Mouse (Mus musculus): Measurements from ENCODE around the gene Fam187a. TPM values are rescaled to one million over a fixed set of nuclear protein-coding genes. Genes with fewer than 3 reads are reported as not detected.

The Fam187a gene
- polyA plus RNA-seq, 1 experiment, result not detected

- Histone ChIP-seq H3K27ac (ENCODE audit: insufficient read depth, low read length) (no peak overlapping the region), H3K4me1 (ENCODE audit: control insufficient read depth, insufficient read depth, low read length) (no peaks in the 10 kb centered on the region), H3K36me3 (ENCODE audit: control insufficient read depth, insufficient read depth, low read length, poor library complexity, severe bottlenecking) (peaks cover 68% of the 10 kb centered on the region), H3K9ac (ENCODE audit: low read depth, poor library complexity, severe bottlenecking) (no peak overlapping the region), H3K27me3 (ENCODE audit: control insufficient read depth, insufficient read depth, low read length, poor library complexity, severe bottlenecking) (no peaks in the 10 kb centered on the region), H3K9me3 (replicated peaks; ENCODE audit: control insufficient read depth, insufficient read depth, low read length, poor library complexity, severe bottlenecking) (no peaks in the 10 kb centered on the region), H3K4me3 (ENCODE audit: low read depth, low read length) (no peak overlapping the region)
- TF ChIP-seq EP300 (IDR thresholded peaks at IDR 0.05; ENCODE audit: insufficient read depth, low read depth, low read length) (no peak), CTCF (IDR thresholded peaks at IDR 0.05; ENCODE audit: low read depth, low read length) (no peak), POLR2A (IDR thresholded peaks at IDR 0.05; ENCODE audit: insufficient read depth, low read length) (no peak)
Measured at GRCm38 (mm10) chr11:102864272-102864671, 20.7 kb upstream of the Fam187a start.

- H3K4me3 ChIP-seq (ENCODE audit: low read depth, low read length), result no peak overlapping the region
- H3K9ac ChIP-seq (ENCODE audit: low read depth, poor library complexity, severe bottlenecking), result no peak overlapping the region
- peaks cover 47% of the 10 kb centered on the region for H3K36me3 ChIP-seq (ENCODE audit: control insufficient read depth, insufficient read depth, low read length, poor library complexity, severe bottlenecking)
- no peak overlapping the region for H3K27ac ChIP-seq (ENCODE audit: insufficient read depth, low read length)
- TF ChIP-seq CTCF (IDR thresholded peaks at IDR 0.05; ENCODE audit: low read depth, low read length) (no peak), EP300 (IDR thresholded peaks at IDR 0.05; ENCODE audit: insufficient read depth, low read depth, low read length) (no peak), POLR2A (IDR thresholded peaks at IDR 0.05; ENCODE audit: insufficient read depth, low read length) (no peak)
- H3K27me3 ChIP-seq (ENCODE audit: control insufficient read depth, insufficient read depth, low read length, poor library complexity, severe bottlenecking), result no peaks in the 10 kb centered on the region
- no peaks in the 10 kb centered on the region for H3K9me3 ChIP-seq (replicated peaks; ENCODE audit: control insufficient read depth, insufficient read depth, low read length, poor library complexity, severe bottlenecking)
- H3K4me1 ChIP-seq (ENCODE audit: control insufficient read depth, insufficient read depth, low read length), result no peaks in the 10 kb centered on the region
Measured at GRCm38 (mm10) chr11:102874801-102875334, 10.1 kb upstream of the Fam187a start.

GRCm38 (mm10) chr11:102879558-102879957 is 5.4 kb upstream of the Fam187a start:
- Histone ChIP-seq H3K27ac (ENCODE audit: insufficient read depth, low read length) (no peak overlapping the region), H3K27me3 (ENCODE audit: control insufficient read depth, insufficient read depth, low read length, poor library complexity, severe bottlenecking) (no peaks in the 10 kb centered on the region), H3K4me3 (ENCODE audit: low read depth, low read length) (no peak overlapping the region), H3K9me3 (replicated peaks; ENCODE audit: control insufficient read depth, insufficient read depth, low read length, poor library complexity, severe bottlenecking) (no peaks in the 10 kb centered on the region), H3K4me1 (ENCODE audit: control insufficient read depth, insufficient read depth, low read length) (no peaks in the 10 kb centered on the region), H3K9ac (ENCODE audit: low read depth, poor library complexity, severe bottlenecking) (peak overlapping the region; percentile 92), H3K36me3 (ENCODE audit: control insufficient read depth, insufficient read depth, low read length, poor library complexity, severe bottlenecking) (peaks cover 26% of the 10 kb centered on the region)
- TF ChIP-seq EP300 (IDR thresholded peaks at IDR 0.05; ENCODE audit: insufficient read depth, low read depth, low read length) (no peak), POLR2A (IDR thresholded peaks at IDR 0.05; ENCODE audit: insufficient read depth, low read length) (no peak), CTCF (IDR thresholded peaks at IDR 0.05; ENCODE audit: low read depth, low read length) (no peak)

- Histone ChIP-seq H3K4me1 (ENCODE audit: control insufficient read depth, insufficient read depth, low read length) (no peaks in the 10 kb centered on the region), H3K27ac (ENCODE audit: insufficient read depth, low read length) (peak within 1 kb of the TSS; percentile 63), H3K36me3 (ENCODE audit: control insufficient read depth, insufficient read depth, low read length, poor library complexity, severe bottlenecking) (peaks cover 19% of the 10 kb centered on the region), H3K4me3 (ENCODE audit: low read depth, low read length) (peak within 1 kb of the TSS; percentile 99), H3K9me3 (replicated peaks; ENCODE audit: control insufficient read depth, insufficient read depth, low read length, poor library complexity, severe bottlenecking) (no peaks in the 10 kb centered on the region), H3K27me3 (ENCODE audit: control insufficient read depth, insufficient read depth, low read length, poor library complexity, severe bottlenecking) (no peaks in the 10 kb centered on the region), H3K9ac (ENCODE audit: low read depth, poor library complexity, severe bottlenecking) (peak within 1 kb of the TSS; percentile 92)
- no peak for TF ChIP-seq CTCF (IDR thresholded peaks at IDR 0.05; ENCODE audit: low read depth, low read length)
- no peak for TF ChIP-seq EP300 (IDR thresholded peaks at IDR 0.05; ENCODE audit: insufficient read depth, low read depth, low read length)
- TF ChIP-seq POLR2A (IDR thresholded peaks at IDR 0.05; ENCODE audit: insufficient read depth, low read length), result peak; percentile 72
Measured at GRCm38 (mm10) chr11:102880585-102881313, 4.2 kb upstream of the Fam187a start, which contains the start of the genes Eftud2 and Ccdc103. Gene Eftud2, minus strand, starts transcription at chr11:102880985. Gene Ccdc103, plus strand, starts transcription at chr11:102881204.

GRCm38 (mm10) chr11:102881314-102882198 is 3.4 kb upstream of the Fam187a start:
- Histone ChIP-seq H3K27me3 (ENCODE audit: control insufficient read depth, insufficient read depth, low read length, poor library complexity, severe bottlenecking) (no peaks in the 10 kb centered on the region), H3K4me3 (ENCODE audit: low read depth, low read length) (peak overlapping the region; percentile 99), H3K4me1 (ENCODE audit: control insufficient read depth, insufficient read depth, low read length) (no peaks in the 10 kb centered on the region), H3K27ac (ENCODE audit: insufficient read depth, low read length) (no peak overlapping the region), H3K9ac (ENCODE audit: low read depth, poor library complexity, severe bottlenecking) (peak overlapping the region; percentile 92), H3K9me3 (replicated peaks; ENCODE audit: control insufficient read depth, insufficient read depth, low read length, poor library complexity, severe bottlenecking) (no peaks in the 10 kb centered on the region), H3K36me3 (ENCODE audit: control insufficient read depth, insufficient read depth, low read length, poor library complexity, severe bottlenecking) (peaks cover 13% of the 10 kb centered on the region)
- TF ChIP-seq EP300 (IDR thresholded peaks at IDR 0.05; ENCODE audit: insufficient read depth, low read depth, low read length) (no peak), CTCF (IDR thresholded peaks at IDR 0.05; ENCODE audit: low read depth, low read length) (no peak), POLR2A (IDR thresholded peaks at IDR 0.05; ENCODE audit: insufficient read depth, low read length) (no peak)

All from ES-Bruce4 (cell line).